Mouse (Mus musculus) right cerebral cortex, postnatal 36 days (tissue): ENCODE results near the gene Ryk.
A peak's percentile ranks its signal among the peaks of the same experiment; 100 is the strongest.

Source experiments
- DNase-seq, 2 experiments: peaks; one replicate each; pipeline ENCODE4 v3.0.0; 2022; ENCODE audit warnings: low spot score in 2 of 2, mixed read lengths in 1 of 2

The Ryk gene

DNA sequence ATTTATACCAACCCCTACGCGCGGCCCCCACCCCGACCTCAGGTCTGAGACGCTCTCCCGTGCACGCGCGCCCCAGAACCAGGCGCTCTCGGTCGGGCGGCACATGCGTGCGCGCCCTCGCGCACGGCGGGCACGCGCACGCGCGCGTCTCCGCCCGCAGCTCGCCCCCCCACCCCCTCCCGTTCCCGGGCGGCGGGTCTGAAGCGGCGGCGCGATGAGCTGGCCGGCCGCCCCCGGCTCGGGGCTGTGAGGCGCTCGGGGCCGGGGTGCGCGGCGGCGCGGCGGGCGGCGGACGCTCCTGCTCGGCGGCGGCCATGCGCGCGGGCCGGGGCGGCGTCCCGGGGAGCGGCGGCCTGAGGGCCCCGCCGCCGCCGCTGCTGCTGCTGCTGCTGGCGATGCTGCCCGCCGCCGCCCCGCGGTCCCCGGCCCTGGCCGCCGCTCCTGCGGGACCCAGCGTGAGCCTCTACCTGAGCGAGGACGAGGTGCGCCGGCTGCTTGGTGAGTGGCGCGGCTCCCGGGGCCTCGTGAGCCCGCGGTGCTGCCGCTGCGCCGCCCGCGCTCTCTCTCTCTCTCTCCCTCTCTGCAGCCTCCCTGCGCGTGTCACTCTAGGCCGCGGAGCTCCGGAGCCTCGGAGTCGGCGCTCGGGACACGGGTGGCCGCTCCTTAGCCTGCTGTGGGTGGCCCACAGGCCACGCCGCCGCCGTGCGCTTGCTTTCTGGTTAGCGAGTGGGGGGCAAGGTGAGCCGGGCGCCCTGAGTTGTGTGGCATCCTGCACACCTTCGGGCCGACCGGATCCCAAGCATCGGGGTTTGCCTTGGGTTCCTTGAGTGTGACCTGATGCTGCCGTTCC, at the start of gene Ryk:
TSS of gene Ryk (plus strand) at position 176 of the 850 bp plus-strand sequence.
- DNase-seq: peak; percentile 63 to 71

DNA sequence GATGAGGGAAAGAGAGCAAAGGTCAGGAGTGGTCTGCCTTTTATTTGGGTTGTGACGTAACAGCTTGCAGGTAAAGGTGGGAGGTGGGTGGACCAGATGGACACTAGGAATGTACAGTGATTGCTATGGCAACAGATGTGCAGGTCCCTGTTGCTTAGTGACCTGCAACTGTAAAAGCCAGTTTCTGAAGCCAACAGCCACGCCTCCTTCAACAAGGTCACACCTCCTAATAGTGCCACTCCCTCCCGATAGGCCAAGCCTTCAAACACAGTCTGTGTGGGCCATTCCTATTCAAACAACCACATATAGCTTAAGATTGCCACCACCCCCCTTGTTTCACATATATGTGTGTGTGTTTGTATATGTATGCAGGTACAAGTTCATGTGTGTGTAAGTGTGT, 45.2 kb upstream of the Ryk start:
- no peak for DNase-seq

DNA sequence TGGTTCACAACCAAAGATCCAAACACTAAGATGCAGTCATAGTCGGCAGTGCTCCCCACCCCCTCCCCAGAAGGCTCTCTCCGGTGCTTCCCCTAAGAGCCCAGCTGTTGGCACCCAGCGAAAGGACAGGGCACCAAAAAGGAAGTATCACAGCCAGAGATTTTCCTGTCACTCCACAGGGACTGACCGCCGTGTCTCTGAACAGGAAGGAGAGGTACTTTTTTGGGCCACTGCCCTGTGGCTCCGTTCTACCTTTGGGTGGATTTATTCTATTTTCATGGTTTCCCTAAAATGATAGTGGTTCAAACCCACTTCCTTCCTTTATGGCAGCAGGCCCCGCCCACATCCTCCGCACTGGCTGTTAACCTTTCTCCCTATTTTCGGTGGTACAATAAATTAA, 42.9 kb upstream of the Ryk start:
- no peak for DNase-seq

- no peak for DNase-seq
Observed at GRCm38 (mm10) chr9:102792836-102793235, 41.9 kb upstream of the Ryk start.

GRCm38 (mm10) chr9:102793286-102793809, 41.4 kb upstream of the Ryk start:
- DNase-seq: no peak

DNA sequence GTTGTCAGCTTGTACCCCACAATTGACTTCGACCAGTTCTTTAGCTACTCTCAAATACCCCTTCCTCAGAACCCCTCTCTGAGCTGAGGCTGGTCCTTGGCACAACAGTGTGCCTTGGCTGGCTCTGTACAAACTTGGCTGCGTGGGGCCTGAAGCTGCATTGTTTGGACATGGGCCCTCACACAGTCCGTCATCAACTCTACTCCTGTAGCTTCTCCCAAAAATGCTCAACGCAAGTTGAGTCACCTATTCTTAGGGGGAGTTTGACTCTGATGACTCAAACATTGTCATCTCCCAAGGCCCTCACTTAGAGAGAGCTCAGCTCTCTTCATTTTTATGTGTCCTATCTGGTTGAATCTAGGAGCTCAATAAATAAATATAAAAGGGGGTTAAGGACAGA, 36.3 kb upstream of the Ryk start:
- no peak for DNase-seq

- no peak for DNase-seq
Observed at GRCm38 (mm10) chr9:102806056-102806573, 28.6 kb upstream of the Ryk start.

DNA sequence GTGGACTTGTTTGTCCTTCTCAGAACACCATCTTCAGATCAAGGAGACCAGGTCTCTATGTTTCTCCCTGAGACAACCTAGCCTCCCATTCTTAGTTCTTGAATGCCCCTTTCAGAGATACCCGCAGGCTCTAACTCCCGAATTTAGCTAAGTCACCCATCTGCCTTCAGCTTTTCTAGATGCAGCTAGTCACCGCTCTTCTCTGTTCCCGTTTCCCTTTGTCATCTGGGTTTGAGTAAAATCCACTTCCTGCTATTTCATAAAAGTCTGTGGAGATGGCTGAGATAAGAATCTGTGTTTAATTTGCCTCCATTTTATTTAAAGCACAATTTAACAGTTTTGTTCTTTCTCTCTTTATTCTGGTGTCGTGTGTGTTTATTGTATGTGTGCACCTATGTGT, 23.5 kb upstream of the Ryk start:
- DNase-seq: no peak

DNA sequence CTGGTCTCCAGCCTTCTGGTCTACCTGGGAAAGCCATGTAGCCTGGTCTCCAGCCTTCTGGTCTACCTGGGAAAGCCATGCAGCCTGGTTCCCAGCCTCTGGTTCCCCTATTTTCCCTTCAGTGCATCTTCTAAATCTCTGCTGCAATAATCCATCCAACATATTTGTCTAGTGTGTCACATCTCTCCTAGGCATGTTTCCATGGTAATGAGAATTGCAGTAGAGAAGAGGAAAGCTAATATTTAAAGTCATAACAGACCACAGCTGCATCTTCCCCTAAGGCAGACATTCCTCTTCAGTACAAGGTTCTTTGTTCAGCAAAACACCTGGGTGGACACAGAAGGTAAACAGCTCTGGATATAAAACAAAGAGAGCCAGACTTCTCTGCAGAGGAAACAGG, 16.5 kb upstream of the Ryk start:
- DNase-seq: no peak

DNA sequence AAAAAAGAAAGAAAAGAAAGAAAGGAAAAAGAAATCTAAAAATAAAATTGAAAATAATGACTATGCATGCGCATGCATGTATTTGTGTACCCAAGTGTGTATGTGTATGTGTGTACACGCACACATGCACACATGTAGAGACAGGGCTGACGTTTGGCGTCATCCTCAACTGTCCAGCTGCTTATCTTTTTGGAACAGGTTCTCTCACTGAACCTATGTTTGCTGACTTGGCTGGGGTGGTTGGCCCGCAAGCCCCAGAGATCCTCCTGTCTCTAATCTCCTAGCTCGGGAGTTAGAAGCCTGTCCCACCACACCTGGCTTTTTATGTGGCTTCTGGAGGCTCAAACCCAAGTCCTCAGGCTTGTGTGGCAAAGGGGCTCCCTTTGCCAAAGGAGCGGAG, 6.1 kb upstream of the Ryk start:
- no peak for DNase-seq

- DNase-seq: no peak
Observed at GRCm38 (mm10) chr9:102831541-102831940, 3.2 kb upstream of the Ryk start.

DNA sequence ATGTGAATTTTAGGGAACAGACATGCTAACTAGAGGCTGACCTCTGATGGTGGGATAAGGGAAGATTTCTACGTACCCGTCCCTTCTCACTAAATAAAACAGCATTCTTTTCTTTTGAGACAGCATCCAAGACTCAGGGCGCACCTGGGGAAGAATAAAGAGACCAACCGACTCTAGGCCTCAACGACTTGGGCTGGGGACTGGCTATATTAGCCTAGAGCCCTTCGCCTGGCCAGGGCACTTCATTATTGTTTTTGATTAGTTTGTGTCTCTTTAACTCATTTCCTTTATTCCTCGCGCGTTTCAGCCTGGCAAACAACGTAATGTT, 339 bp upstream of the Ryk start:
- DNase-seq: no peak

DNA sequence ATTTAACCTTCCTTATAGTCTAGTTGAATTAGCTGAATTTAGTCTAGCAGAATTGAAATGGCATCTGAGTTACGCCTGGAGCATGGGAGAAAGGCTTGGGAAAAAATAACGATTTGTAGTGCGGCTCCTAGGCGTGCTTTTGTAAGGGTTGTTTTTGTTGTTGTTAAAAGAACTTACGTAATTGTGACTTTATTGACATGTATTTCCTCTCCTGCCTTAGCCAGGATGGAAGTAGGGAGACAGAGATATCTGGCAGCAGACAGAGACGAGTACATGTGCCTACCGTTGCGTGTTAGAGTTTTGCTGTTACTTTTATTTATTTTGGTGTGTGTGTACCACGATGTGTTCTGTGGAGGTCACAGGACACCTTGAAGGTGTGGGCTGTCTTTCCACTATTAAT, 1.6 kb downstream of the Ryk start:
- no peak for DNase-seq

DNA sequence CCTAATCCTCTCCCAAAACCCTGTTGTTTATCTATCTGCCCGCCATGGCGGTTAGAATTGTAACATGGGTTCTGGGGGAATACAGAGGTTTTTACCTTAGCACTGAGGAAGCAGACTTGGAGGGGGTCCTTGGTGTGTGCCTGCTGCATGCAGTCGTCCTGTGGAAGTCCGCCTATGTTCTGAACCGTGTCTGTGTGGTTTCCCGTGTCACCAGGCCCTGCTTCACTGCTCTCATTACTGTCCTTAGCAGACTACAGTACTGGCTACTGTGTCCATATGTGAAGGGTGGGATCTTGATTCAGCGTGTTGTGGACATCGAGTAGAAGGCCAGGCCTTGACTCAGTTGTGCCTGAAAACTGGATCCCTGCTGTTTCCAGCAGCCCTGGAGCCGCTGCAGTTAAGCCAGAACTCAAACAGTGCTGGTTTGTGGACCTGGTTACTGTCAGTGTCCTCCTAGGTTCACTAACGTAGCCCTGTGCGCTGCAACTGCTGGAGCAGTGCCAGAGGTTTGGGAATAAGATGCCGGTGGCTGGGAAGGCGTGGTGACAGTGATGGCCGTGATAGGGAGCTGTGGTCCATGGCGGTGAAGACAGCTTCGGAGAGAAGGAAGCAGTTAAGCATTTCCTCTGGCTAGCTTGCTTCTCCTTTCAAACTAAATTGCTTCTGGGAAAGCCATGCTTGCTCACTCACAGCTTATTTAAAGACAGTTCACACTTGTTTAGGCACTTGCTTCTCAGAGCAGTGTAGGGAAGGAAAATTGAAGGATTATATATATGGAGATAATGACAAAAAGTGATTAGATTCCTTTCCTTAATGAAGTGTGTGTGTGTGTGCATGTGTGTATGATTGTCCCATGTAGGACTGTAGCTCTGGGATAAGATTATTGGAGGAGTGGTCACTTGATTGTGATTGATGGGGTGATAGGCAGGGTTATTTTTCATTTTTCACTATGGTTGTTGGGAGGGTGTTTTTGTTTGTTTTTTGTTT, 6.4 kb downstream of the Ryk start:
- no peak for DNase-seq

- DNase-seq: no peak
Observed at GRCm38 (mm10) chr9:102841832-102842231, 7.1 kb downstream of the Ryk start.

GRCm38 (mm10) chr9:102842498-102842897, 7.8 kb downstream of the Ryk start:
- DNase-seq: no peak

DNA sequence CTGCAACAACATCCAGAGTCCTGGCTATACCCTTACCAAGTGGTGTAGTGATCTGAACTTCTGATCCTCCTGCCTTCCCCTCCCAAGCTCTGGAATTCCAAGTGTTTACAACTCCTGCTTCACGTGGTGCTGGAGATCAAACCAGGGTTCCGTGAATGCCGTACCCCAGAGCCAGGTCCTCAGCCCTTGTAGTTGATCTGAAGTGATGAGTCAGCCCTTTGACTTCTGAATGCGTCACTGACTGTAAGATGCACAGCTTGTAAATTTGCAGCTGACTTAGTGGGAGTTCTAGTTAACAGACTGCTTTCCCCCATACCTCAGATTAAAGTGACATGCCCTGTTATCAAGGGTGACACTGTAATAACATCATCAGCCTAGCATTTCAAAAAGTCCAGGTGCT, 8.9 kb downstream of the Ryk start:
- no peak for DNase-seq

DNA sequence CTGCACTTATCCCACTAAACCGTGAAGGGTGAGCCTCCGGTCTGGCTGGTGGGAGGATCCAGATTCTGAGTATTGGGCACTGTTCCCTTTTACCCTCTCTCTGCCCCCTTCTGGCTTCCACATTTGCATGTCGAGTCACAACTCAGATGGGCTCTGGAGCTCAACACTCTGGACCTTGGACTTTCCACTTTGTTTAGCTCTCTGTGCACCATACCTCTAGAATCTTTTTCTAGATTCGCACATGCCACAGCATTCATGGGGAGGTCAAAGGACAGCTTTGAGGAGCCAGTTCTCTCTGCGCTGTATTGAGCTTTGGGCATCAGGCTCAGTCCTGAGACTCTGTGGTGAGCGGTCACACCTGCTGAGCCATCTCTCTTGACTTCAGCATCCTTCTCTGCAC, 11.1 kb downstream of the Ryk start:
- no peak for DNase-seq

- no peak for DNase-seq
Observed at GRCm38 (mm10) chr9:102846348-102846747, 11.6 kb downstream of the Ryk start.

DNA sequence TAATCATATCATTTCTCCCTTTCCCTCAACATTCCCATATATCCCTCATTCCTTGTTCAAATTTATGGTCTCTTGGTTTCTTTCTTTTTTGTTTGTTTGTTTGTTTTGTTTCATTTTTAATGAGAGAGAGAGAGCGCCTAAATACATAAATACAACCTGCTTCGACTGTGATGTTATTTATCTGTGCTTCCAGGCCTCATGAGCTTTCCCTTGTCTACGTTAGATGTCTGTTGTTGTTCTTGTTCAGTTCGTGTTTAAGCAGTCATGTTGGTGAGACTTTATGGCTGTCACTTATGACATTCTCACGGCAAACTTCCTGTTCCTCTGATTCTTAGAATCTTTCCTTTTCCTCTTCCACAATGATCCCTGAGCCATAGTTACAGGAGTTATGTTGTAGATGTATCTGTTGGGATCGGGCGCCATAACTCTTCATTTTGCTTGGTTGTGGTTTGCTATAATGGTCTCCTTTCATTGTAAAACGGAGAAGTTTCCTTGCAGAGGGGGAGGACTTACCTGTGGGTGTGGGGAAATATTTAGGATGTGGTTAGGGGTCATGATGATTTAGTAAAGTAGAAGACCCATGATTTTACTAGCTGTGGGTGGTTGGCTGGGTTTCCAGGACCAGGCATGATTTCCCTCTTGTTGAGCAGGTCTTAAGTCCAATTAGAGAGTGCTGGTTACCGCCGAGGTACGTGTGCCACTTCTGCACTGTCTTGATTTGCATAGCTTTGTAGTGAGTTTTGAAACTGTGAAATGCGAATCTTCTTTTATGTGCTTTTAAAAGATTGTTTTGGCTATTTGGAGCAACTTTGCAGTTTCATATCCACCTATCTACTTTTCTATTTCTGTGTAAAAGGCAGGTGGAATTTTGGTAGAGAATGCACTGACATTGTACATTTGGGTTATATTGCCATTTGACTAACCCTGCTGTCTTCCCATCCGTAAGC, 17.6 kb downstream of the Ryk start:
- no peak for DNase-seq

- DNase-seq: no peak
Observed at GRCm38 (mm10) chr9:102857856-102858255, 23.1 kb downstream of the Ryk start.
